Mouse (Mus musculus): ENCODE measurements around the gene Cldn10.

Gene Cldn10

GRCm38 (mm10) chr14:118826346-118826745 lies 38.6 kb downstream of the Cldn10 start:
- no peak for DNase-seq (ENCODE audit: low read depth, low spot score)

GRCm38 (mm10) chr14:118827283-118827904 lies 39.7 kb downstream of the Cldn10 start:
- DNase-seq (ENCODE audit: low read depth, low spot score) = no peak

- DNase-seq (ENCODE audit: low read depth, low spot score) = no peak
These were observed 41.8 kb downstream of the Cldn10 start for GRCm38 (mm10) chr14:118829331-118830095.

- no peak for DNase-seq (ENCODE audit: low read depth, low spot score)
These were observed 43.9 kb downstream of the Cldn10 start for GRCm38 (mm10) chr14:118831597-118831996.

- no peak for DNase-seq (ENCODE audit: low read depth, low spot score)
These were observed 45.5 kb downstream of the Cldn10 start for GRCm38 (mm10) chr14:118833241-118833640.

- no peak for DNase-seq (ENCODE audit: low read depth, low spot score)
These were observed 46.6 kb downstream of the Cldn10 start for GRCm38 (mm10) chr14:118834313-118834712.

- no peak for DNase-seq (ENCODE audit: low read depth, low spot score)
These were observed 48.4 kb downstream of the Cldn10 start for GRCm38 (mm10) chr14:118836145-118836544.

- DNase-seq (ENCODE audit: low read depth, low spot score) = no peak
These were observed 49.0 kb downstream of the Cldn10 start for GRCm38 (mm10) chr14:118836754-118837153.

GRCm38 (mm10) chr14:118838556-118839120 lies 50.9 kb downstream of the Cldn10 start:
- DNase-seq (ENCODE audit: low read depth, low spot score) = no peak

GRCm38 (mm10) chr14:118839416-118839815 lies 51.7 kb downstream of the Cldn10 start:
- DNase-seq (ENCODE audit: low read depth, low spot score) = no peak

- no peak for DNase-seq (ENCODE audit: low read depth, low spot score)
These were observed 52.3 kb downstream of the Cldn10 start for GRCm38 (mm10) chr14:118840027-118840426.

GRCm38 (mm10) chr14:118842353-118842752 lies 54.6 kb downstream of the Cldn10 start:
- no peak for DNase-seq (ENCODE audit: low read depth, low spot score)

GRCm38 (mm10) chr14:118846834-118847233 lies 59.1 kb downstream of the Cldn10 start:
- no peak for DNase-seq (ENCODE audit: low read depth, low spot score)

GRCm38 (mm10) chr14:118848171-118848570 lies 60.5 kb downstream of the Cldn10 start:
- no peak for DNase-seq (ENCODE audit: low read depth, low spot score)

GRCm38 (mm10) chr14:118850011-118850695 lies 62.4 kb downstream of the Cldn10 start:
- no peak for DNase-seq (ENCODE audit: low read depth, low spot score)

- DNase-seq (ENCODE audit: low read depth, low spot score) = no peak
These were observed 63.0 kb downstream of the Cldn10 start for GRCm38 (mm10) chr14:118850696-118851035.

- no peak for DNase-seq (ENCODE audit: low read depth, low spot score)
These were observed 63.9 kb downstream of the Cldn10 start for GRCm38 (mm10) chr14:118851496-118852107.

- DNase-seq (ENCODE audit: low read depth, low spot score) = no peak
These were observed 66.8 kb downstream of the Cldn10 start for GRCm38 (mm10) chr14:118854371-118855114.

GRCm38 (mm10) chr14:118855141-118855800 lies 67.6 kb downstream of the Cldn10 start:
- DNase-seq (ENCODE audit: low read depth, low spot score) = no peak

- DNase-seq (ENCODE audit: low read depth, low spot score) = no peak
These were observed 68.9 kb downstream of the Cldn10 start for GRCm38 (mm10) chr14:118856563-118856962.

- no peak for DNase-seq (ENCODE audit: low read depth, low spot score)
These were observed 70.6 kb downstream of the Cldn10 start for GRCm38 (mm10) chr14:118858318-118858717.

Measured in 3T3-L1 (cell line).